Mouse (Mus musculus) megakaryocyte progenitor cell, adult 5-6 weeks (primary cell): ENCODE measurements around the gene Prkch. TPM values are rescaled to one million over a fixed set of nuclear protein-coding genes. Genes with fewer than 3 reads are reported as not detected.
"Not testable (repeated sequence)": the region's sequence is repeated elsewhere in the genome, so short reads cannot be mapped to it uniquely, and the experiment has no call there.

Experiments used
- ATAC-seq: replicated peaks from 2 replicates; pipeline ENCODE4 v1.8.0; 2016; ENCODE audit warnings: mild to moderate bottlenecking, moderate TSS enrichment, inconsistent platforms; ENCODE audit not compliant: poor library complexity
- total RNA-seq, 2 experiments: library from RNA; stranded (forward) in 1 of 2; stranded (reverse) in 1 of 2; fragments of 157-497, 149-512 nt in 1 of 2; fragments of 200-1000 nt in 1 of 2; gene quantifications; 2 replicates each; pipeline versions ENCODE4 v1.2.3 to v1.2.4; 2015 to 2017

Prkch gene
- total RNA-seq (2015), result 4.2 and 7.5 TPM in 2 replicates
- total RNA-seq (2017), result 4.5 and 4.9 TPM in 2 replicates

GRCm38 (mm10) chr12:73584610-73585240 lies at the start of gene Prkch:
TSS of gene Prkch (plus strand) at chr12:73584796.
- peak; percentile 91 for ATAC-seq

GRCm38 (mm10) chr12:73537499-73538138 lies 47.0 kb upstream of the Prkch start:
- ATAC-seq, result peak; percentile 81

GRCm38 (mm10) chr12:73538139-73538508 lies 46.5 kb upstream of the Prkch start:
- ATAC-seq, result not testable (repeated sequence)

DNA sequence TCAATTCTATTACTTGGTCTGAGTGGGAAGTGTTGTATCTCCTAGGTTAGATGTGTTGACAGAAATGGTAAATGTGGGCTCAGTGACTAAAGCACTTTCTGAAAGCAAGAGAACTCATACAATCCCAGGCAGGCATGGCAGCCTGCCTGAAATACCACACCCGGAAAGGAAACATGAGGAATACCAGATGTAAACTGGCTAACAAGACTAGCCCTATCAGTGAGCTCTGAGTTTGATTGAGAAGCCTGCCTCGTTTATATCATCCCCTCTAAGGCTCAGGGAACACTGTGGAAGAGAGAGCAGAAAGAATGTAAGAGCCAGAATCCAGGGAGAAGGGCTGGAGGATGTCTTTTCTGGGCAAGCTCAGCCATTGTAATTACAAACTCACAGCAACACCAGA lies 45.4 kb upstream of the Prkch start:
- no peak for ATAC-seq

DNA sequence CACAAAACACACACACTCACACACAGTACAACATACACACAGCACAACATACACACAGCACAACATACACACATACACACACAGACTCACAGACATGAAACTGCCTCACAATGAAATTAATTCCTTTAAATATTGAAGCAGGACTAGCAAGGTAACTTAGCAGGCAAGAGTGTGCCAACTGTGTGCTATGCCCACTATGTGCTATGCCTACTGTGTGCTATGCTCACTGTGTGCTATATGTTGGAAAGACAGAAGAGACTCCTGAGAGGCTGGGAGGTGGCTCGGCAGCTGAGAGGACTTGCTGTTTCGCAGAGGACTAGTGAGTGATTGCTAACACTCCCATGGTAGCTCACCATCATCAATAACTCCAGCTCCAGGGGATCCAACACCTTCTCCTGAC lies 44.2 kb upstream of the Prkch start:
- no peak for ATAC-seq

- no peak for ATAC-seq
Observed at GRCm38 (mm10) chr12:73543191-73543590, 41.4 kb upstream of the Prkch start.

DNA sequence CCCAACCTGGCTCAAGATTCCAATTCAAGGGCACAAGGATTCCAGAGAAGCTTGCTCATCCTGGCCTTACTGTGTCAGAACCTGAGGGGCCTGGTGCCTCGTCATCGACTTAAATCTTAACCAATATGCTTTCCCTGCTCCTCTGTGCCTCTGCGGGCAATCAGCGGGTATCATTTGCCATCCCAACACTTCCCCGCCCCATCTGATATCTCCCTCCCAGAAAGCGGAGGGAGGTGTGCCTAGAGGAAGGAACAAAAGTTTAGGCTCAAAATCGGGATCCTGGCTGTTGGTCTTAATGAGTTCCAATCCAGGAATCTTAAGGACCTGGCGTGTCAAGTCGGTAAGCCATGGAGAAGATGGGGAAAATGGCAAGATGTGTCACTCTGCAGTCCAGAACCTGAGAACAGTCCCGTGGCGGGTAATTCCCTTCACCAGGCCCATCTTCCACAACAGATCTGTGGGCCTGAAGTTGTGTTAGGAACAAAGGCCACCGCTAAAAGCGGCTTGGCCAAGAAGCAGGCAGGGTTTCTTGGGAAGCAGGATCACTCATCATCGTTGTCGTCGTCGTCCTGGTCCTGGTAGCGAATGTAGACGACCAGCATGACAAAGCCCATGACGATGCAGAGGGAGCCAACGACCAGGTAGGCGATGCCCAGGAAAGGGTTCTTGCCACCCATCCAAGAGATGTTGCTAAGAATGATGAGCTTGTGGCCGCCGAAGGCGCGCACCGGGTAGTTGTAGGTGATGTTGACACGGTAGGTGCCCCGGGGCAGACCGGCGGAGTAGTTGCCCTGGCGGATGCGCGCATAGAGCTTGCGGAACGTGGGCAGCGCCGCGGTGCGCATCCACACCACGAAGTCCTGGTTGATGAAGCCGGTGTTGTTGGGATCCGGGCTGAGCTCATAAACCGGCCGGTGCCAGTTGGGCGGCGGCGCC lies 39.6 kb upstream of the Prkch start:
- ATAC-seq, result no peak

DNA sequence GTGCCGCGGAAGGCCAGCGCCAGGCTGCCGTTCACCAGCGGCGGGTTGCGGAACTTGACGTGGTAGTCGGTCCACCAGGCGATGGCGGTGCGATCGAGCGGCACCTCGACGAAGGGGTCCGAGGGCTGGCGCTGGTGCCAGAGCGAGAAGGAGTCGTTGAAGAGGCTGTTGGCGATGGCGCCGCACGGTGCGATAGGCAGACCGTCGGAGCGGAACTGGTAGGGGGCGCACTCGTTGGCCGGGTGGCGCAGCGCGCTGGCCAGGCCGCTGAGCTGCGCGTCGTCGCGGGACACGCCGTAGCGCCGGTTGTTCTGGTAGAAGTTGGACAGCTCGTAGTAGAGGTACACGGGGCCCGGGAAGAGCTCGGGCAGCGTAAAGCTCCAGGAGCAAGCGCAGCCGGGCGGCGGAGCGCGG lies 38.9 kb upstream of the Prkch start:
- ATAC-seq, result peak; percentile 69

DNA sequence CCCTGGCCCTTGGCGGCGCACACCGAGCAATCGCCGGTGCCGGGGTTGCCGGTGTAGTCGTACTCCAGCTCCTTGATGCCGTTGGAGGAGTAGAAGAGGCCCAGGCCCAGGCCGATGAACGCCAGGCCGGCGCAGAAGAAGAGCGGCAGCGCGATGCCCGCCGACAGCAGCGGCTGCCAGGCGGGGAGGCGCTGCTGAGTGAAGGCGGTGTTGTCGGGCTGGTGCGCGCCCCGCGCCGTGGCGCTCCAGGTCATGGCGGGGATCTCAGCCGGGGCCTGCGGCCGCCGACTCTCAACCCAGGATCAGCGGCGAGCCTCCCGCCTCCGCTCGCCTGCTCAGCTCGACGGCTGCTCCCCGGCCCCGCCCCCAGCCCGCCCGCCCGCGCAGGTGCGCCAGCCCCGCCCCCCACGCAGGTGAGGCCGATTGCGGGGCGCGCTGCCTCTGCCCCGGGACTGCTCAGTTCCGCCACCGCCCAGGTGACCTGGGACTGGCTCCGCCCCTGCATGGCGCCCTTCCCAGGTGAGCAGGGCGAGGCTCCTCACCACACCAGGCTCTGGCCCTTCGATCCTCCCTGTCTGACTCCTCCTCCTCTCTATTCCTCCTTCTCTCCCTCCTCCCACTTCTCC lies 38.4 kb upstream of the Prkch start, which contains the start of gene Tmem30b:
Gene Tmem30b (minus strand): TSS at position 307 of the 626 bp plus-strand sequence.
- ATAC-seq, result 0 out of 2 replicates have a peak, but pooled peaks have one; percentile 20

DNA sequence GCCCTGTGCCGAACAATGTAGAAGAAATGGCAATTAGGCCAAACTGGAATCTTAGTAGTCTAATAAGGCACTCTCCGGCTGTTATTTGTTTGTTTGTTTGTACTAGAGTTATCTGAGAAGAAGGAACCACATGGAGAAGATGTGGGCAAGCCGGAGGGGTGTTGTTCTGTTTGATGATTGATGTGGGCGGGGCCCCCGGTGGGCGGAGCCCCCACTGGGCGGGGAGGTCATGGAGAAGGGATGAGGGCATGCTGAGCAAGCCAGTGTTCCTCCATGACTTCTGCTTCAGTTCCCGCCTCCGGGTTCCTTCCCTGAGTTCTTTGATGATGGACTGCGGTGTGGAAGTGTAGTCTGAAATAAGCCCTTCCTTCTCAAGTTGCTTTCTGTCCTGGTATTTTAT lies 37.0 kb upstream of the Prkch start:
- no peak; the same call in 1 of the 2 replicates for ATAC-seq

DNA sequence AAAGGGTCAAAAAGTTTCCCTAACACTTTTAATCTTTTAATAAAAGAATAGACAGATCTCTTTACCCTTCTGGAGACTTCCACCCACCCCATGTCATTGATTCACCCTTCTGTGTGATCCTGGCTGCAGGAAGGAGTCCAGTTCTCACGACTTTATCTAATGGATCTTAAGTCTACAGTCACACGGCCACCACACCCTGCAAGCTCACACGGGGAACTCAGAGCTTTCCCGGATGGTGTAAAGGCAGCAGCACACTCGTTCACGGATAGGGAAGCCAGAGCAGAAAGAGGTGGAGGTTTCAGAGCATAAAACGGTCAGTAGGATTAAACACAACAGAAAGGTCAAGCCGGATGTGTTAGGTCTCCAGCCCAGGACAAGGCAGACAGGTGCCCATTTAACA lies 36.3 kb upstream of the Prkch start:
- ATAC-seq, result no peak

GRCm38 (mm10) chr12:73554155-73554554 lies 30.4 kb upstream of the Prkch start:
- ATAC-seq, result peak; percentile 96

- ATAC-seq, result no peak
Observed at GRCm38 (mm10) chr12:73558525-73559195, 25.9 kb upstream of the Prkch start.

DNA sequence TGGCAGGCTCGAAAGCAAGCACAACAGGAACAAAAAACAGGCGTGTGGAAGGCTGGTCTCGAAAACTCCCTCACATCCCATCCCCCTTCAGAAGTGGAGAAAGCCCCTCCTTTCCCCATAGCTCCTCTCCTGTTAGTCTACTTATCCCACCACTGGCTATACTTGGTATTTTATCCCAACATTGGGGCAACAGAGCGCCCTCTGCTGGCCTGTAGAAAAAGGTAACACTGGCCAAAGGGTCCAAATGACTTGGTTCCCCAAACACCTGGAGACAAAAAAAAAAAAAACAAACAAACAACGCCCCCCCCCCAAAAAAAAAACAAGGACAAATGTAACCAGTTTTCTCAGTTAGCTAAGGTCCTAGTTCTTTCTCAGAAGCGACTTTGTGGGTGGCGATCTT lies 24.5 kb upstream of the Prkch start:
- peak; percentile 68 for ATAC-seq

DNA sequence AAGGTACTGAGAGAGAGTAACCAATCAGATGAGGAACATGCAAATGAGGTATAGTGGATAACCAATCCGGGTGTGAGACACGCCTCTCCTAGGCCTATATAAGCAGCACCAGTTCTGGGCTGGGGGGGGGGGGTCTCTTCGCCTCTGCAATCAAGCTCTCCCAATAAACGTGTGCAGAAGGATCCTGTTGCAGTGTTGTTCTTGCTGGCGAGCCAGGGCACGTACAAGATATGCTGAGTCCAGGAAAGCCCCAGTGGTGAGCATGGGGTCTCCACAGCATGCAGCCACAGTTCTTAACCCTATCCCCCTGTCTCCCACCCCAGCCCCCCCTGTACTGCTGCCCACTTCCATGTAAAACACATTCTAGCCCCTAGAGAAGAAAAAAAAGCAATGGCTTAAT lies 21.5 kb upstream of the Prkch start:
- ATAC-seq, result not testable (repeated sequence)

DNA sequence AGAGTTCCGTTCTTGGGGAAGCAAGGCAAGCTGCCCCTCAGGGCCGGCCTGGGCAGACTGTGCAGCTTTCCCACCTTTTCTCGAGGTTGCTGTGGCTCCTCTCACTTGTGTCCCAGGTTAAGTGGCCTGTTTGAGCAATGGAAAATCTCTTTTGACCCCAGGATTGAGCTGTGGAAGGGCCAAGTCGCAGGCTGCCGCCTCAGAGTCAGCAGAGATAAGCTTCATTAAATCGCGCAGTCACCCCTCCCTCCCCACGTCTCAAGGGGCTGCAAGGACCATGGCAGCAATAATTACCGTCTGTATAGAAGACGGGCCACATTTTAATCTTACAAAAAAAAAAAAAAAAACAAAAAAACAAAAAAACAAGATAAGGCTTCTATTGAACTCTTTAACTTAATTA lies 20.4 kb upstream of the Prkch start:
- no peak; the same call in 1 of the 2 replicates for ATAC-seq

DNA sequence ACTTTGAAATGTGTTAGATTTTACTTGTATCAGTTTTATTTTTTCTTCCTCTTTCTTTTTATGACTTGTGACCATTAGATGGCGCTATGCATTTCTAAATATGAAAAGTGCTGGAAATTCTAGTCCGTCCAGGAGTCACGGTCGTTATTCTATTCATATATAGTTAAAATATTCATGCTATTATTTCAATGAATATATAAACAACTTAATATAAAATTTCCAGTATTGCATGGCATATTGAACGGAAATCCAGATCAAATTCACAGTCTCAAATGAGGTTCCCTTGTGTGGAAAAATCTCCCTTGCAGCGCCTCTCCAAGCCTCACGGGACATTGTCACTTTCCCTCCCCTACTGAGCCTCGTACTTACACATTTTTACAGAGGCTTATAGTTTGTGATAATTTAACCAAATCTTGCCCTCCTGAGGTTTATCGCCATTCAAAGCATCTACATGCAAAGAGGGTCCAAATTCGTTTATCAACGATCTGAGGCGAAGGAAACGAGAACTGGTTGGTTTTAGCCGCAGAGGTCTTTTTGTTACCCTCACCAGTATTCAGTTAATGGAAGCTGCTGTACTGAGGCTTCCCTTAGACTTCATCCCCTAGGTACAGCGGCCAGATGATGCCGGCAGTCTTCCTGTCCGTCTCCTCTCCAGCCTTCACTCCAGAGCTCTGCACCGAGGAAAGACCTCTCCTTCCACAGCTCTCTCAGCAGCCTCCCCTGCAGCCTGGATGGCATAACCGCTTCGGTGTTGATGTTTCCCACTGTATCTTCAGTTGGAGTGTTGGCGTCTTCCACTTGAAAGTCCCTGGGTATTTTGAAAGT lies 19.6 kb upstream of the Prkch start:
- ATAC-seq, result peak; percentile 56

DNA sequence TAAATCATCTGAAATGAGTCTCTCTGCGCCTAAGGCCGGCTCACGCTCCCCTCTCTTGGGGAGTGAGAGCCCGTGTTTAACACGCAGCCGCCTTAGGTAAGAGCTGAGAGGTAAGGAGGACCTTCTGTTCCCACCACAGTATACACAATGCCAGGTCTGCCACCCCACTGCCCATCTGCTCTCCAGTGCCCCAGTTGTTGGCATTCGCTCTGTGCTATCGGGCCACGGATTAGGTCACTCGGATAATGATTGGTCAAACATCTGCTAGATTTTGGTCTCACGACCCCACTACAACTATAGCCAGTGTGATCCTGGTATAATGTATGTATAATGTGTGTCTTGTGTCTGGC lies 19.0 kb upstream of the Prkch start:
- 0 out of 2 replicates have a peak, but pooled peaks have one; percentile 10 for ATAC-seq

GRCm38 (mm10) chr12:73574632-73575031 lies 10.0 kb upstream of the Prkch start:
- peak; percentile 74 for ATAC-seq

GRCm38 (mm10) chr12:73578141-73578540 lies 6.5 kb upstream of the Prkch start:
- ATAC-seq, result no peak
